Mouse (Mus musculus): ENCODE measurements at regions not wholly inside any gene's neighbourhood (a gene's known extent, or its start where the extent isn't known, plus 50 kb on each side); places are given as distances from the start of the nearest gene placed in this dataset.

DNA sequence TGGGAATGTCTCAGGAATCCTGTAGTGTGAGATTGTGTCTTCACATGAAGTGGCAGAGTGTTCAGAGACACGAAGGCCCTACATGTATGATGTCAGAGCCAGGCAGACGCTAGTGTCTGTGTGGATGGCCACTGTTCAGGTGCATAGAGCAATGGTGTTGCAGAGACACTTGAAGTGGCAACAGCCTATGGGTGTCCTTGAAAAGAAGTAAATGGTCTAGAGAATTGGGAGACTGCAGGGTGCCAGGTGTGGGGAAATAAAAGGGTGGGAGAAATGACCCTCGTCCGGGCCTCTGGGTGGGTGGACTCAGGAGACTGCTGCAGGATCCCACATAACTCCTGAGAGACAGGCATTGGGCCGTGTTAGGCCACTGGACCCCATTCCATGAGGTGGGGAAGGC lies 127.8 kb upstream of the Peli2 start:
- Histone ChIP-seq H3K9ac (ENCODE audit: insufficient read depth, low read depth, low read length, poor library complexity, severe bottlenecking) (no peak overlapping the region), H3K9me3 (ENCODE audit: control insufficient read depth, insufficient read depth, low read depth, low read length) (no peaks in the 10 kb centered on the region), H3K27ac (ENCODE audit: insufficient read depth, low read depth, low read length, poor library complexity, severe bottlenecking) (no peak overlapping the region), H3K4me3 (ENCODE audit: insufficient read depth in 1 of 2, low read depth in 1 of 2, low read length in 2 of 2, poor library complexity in 1 of 2, severe bottlenecking in 1 of 2) (no peak overlapping the region), H3K4me1 (ENCODE audit: control insufficient read depth in 2 of 2, insufficient read depth in 2 of 2, low read length in 2 of 2, poor library complexity in 1 of 2) (no peaks in the 10 kb centered on the region), H3K36me3 (ENCODE audit: control insufficient read depth, insufficient read depth, low read length, poor library complexity, severe bottlenecking) (no peaks in the 10 kb centered on the region)
- in situ Hi-C loops (cut with MboI; ENCODE audit: low sequenced_read_pairs in 2 of 2, unreplicated experiment in 2 of 2), result no loop called here
- TF ChIP-seq CHD2 (IDR thresholded peaks at IDR 0.05; ENCODE audit: low read depth, low read length) (no peak), ZNF384 (IDR thresholded peaks at IDR 0.05; ENCODE audit: low read depth, low read length) (no peak), HCFC1 (IDR thresholded peaks at IDR 0.05; ENCODE audit: borderline replicate concordance, insufficient read depth, low read length) (no peak), MAFK (IDR thresholded peaks at IDR 0.05; ENCODE audit: insufficient read depth, low read depth, low read length) (no peak), ZC3H11A (IDR thresholded peaks at IDR 0.05; ENCODE audit: borderline replicate concordance, low read depth, low read length) (no peak)
- no peak for DNase-seq (ENCODE audit: low read depth, low spot score)

DNA sequence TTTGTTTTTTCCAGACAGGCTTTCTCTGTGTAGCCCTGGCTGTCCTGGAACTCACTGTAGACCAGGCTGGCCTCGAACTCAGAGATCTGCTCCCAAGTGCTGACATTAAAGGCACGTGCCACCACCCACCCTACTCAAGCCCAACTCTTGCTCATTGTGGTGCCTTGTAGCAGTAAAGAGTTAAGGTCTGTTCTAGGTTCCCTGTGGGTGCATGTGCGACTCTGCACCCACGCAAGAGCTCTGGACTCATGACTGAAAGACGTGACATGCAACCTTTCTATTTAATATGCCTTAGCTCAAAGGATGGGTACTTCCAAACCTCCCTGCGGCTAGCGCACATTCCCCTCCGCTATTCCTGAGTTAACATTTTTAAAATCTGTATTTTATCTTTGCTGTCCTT lies 121.7 kb upstream of the Peli2 start:
- DNase-seq (ENCODE audit: low read depth, low spot score), result no peak
- no peaks in the 10 kb centered on the region for H3K36me3 ChIP-seq (ENCODE audit: control insufficient read depth, insufficient read depth, low read length, poor library complexity, severe bottlenecking)
- H3K4me1 ChIP-seq (ENCODE audit: control insufficient read depth in 2 of 2, insufficient read depth in 2 of 2, low read length in 2 of 2, poor library complexity in 1 of 2), result no peaks in the 10 kb centered on the region
- in situ Hi-C loops (cut with MboI; ENCODE audit: low sequenced_read_pairs in 2 of 2, unreplicated experiment in 2 of 2), result no loop called here
- TF ChIP-seq MAFK (IDR thresholded peaks at IDR 0.05; ENCODE audit: insufficient read depth, low read depth, low read length) (no peak), ZNF384 (IDR thresholded peaks at IDR 0.05; ENCODE audit: low read depth, low read length) (no peak), HCFC1 (IDR thresholded peaks at IDR 0.05; ENCODE audit: borderline replicate concordance, insufficient read depth, low read length) (no peak), CHD2 (IDR thresholded peaks at IDR 0.05; ENCODE audit: low read depth, low read length) (no peak), ZC3H11A (IDR thresholded peaks at IDR 0.05; ENCODE audit: borderline replicate concordance, low read depth, low read length) (no peak)
- H3K27ac ChIP-seq (ENCODE audit: insufficient read depth, low read depth, low read length, poor library complexity, severe bottlenecking), result no peak overlapping the region
- no peak overlapping the region for H3K4me3 ChIP-seq (ENCODE audit: insufficient read depth in 1 of 2, low read depth in 1 of 2, low read length in 2 of 2, poor library complexity in 1 of 2, severe bottlenecking in 1 of 2)
- H3K9ac ChIP-seq (ENCODE audit: insufficient read depth, low read depth, low read length, poor library complexity, severe bottlenecking), result no peak overlapping the region
- H3K9me3 ChIP-seq (ENCODE audit: control insufficient read depth, insufficient read depth, low read depth, low read length), result no peaks in the 10 kb centered on the region

DNA sequence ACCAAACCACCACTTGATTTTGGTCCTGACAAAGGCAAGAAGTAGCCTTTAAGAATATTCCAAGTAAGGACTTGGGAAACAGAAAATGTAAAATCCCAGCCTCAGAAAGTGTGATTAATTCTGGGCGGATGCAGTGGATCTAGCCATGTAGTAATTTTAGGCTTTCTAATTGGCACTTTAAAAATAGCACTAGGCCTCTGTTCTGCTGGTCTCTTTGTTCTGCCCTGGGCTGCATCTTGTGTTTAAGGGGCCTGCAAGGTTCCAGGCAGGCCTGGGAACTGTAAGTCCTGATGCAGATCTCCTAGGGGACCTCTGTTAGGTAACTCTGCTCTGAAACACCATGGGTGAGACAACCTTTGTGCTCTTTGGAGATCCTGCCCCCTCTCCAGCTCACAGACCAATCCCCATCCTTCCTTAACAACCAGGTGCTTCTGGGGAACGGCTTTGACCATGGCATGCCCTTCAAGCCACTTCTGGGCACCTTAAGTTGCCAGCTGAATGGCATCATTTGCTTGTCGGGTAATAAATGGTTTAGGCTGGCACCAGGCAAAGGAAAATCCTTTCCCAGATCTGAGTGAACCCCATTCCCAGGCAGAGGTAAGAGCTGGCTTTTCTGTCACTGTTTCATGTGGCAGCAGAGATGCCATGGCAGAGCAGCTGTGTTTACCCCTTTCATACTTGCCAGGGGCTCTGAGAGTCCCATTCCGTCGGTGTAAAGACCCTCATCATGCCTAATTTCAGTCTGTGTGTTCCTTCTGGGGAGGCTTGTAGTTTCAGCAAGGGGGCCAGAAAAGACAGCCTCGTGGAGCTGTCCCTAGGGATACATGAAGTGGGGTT lies 115.3 kb upstream of the Peli2 start:
- in situ Hi-C loops (cut with MboI; ENCODE audit: low sequenced_read_pairs in 2 of 2, unreplicated experiment in 2 of 2), result no loop called here
- DNase-seq (ENCODE audit: low read depth, low spot score), result no peak
- no peak for TF ChIP-seq CHD2 (IDR thresholded peaks at IDR 0.05; ENCODE audit: low read depth, low read length)
- H3K36me3 ChIP-seq (ENCODE audit: control insufficient read depth, insufficient read depth, low read length, poor library complexity, severe bottlenecking), result no peaks in the 10 kb centered on the region
- H3K4me1 ChIP-seq (ENCODE audit: control insufficient read depth in 2 of 2, insufficient read depth in 2 of 2, low read length in 2 of 2, poor library complexity in 1 of 2), result no peaks in the 10 kb centered on the region
- no peaks in the 10 kb centered on the region for H3K9me3 ChIP-seq (ENCODE audit: control insufficient read depth, insufficient read depth, low read depth, low read length)
- H3K4me3 ChIP-seq (ENCODE audit: insufficient read depth in 1 of 2, low read depth in 1 of 2, low read length in 2 of 2, poor library complexity in 1 of 2, severe bottlenecking in 1 of 2), result no peak overlapping the region
- no peak overlapping the region for H3K27ac ChIP-seq (ENCODE audit: insufficient read depth, low read depth, low read length, poor library complexity, severe bottlenecking)
- H3K9ac ChIP-seq (ENCODE audit: insufficient read depth, low read depth, low read length, poor library complexity, severe bottlenecking), result no peak overlapping the region

- TF ChIP-seq MAFK (IDR thresholded peaks at IDR 0.05; ENCODE audit: insufficient read depth, low read depth, low read length) (no peak), ZC3H11A (IDR thresholded peaks at IDR 0.05; ENCODE audit: borderline replicate concordance, low read depth, low read length) (no peak), ZNF384 (IDR thresholded peaks at IDR 0.05; ENCODE audit: low read depth, low read length) (no peak), CHD2 (IDR thresholded peaks at IDR 0.05; ENCODE audit: low read depth, low read length) (no peak), HCFC1 (IDR thresholded peaks at IDR 0.05; ENCODE audit: borderline replicate concordance, insufficient read depth, low read length) (no peak)
- no peak for DNase-seq (ENCODE audit: low read depth, low spot score)
- no peaks in the 10 kb centered on the region for H3K9me3 ChIP-seq (ENCODE audit: control insufficient read depth, insufficient read depth, low read depth, low read length)
- no peaks in the 10 kb centered on the region for H3K36me3 ChIP-seq (ENCODE audit: control insufficient read depth, insufficient read depth, low read length, poor library complexity, severe bottlenecking)
- no peak overlapping the region for H3K4me3 ChIP-seq (ENCODE audit: insufficient read depth in 1 of 2, low read depth in 1 of 2, low read length in 2 of 2, poor library complexity in 1 of 2, severe bottlenecking in 1 of 2)
- H3K4me1 ChIP-seq (ENCODE audit: control insufficient read depth in 2 of 2, insufficient read depth in 2 of 2, low read length in 2 of 2, poor library complexity in 1 of 2), result no peaks in the 10 kb centered on the region
- no peak overlapping the region for H3K9ac ChIP-seq (ENCODE audit: insufficient read depth, low read depth, low read length, poor library complexity, severe bottlenecking)
- in situ Hi-C loops (cut with MboI; ENCODE audit: low sequenced_read_pairs in 2 of 2, unreplicated experiment in 2 of 2), result no loop called here
- H3K27ac ChIP-seq (ENCODE audit: insufficient read depth, low read depth, low read length, poor library complexity, severe bottlenecking), result no peak overlapping the region
These were observed 114.7 kb upstream of the Peli2 start for GRCm38 (mm10) chr14:48005929-48006309.

All from ES-E14 (cell line).